Mouse (Mus musculus) ES-Bruce4 (cell line): ENCODE measurements around the gene Synj2bp.

Experiments
- EP300 ChIP-seq: IDR thresholded peaks from 2 replicates; pipeline ENCODE4 v1.6.1; 2011; ENCODE audit warnings: low read depth, low read length; ENCODE audit not compliant: insufficient read depth
- POLR2A ChIP-seq: IDR thresholded peaks from one replicate; pipeline ENCODE4 v1.8.1; 2011; ENCODE audit warnings: low read length; ENCODE audit not compliant: insufficient read depth

GRCm38 (mm10) chr12:81484212-81484611 is 48.5 kb downstream of the Synj2bp start:
- TF ChIP-seq POLR2A (no peak), EP300 (no peak)
